17 mouse cellular contexts compared by ENCODE assay signal in genomic region chr3:147412274-147412673, GRCm38 (mm10).
"Had no signal": no experiment of that assay in that cellular context is flagged by ENCODE, and none has a peak within 500 bp of the region (broad histone marks: within the 10 kb centered on the region; RNA-seq: fewer than 3 reads in every experiment).

No protein-coding gene starts in this region.

- DNase-seq: retina, postnatal 1 day; right cerebral cortex, adult 18-20 months; right cerebral cortex, postnatal 14 days; right cerebral cortex, postnatal 25 days; right cerebral cortex, postnatal 4 days; spleen, adult 18-20 months; thymus, adult 18-20 months; thymus, adult 2 months; thymus, postnatal 14 days; thymus, postnatal 25 days; thymus, postnatal 36 days; thymus, postnatal 4 days had no signal

- H3K4me1 ChIP-seq: neural tube, embryonic 12.5 days; neural tube, embryonic 13.5 days; neural tube, embryonic 15.5 days; stomach, embryonic 15.5 days had no signal

- H3K9ac ChIP-seq: neural tube, embryonic 12.5 days; neural tube, embryonic 13.5 days; neural tube, embryonic 15.5 days; stomach, embryonic 15.5 days had no signal

- H3K27me3 ChIP-seq: neural tube, embryonic 12.5 days; neural tube, embryonic 13.5 days; neural tube, embryonic 15.5 days; stomach, embryonic 15.5 days had no signal

- H3K4me3 ChIP-seq: neural tube, embryonic 12.5 days; neural tube, embryonic 13.5 days; neural tube, embryonic 15.5 days; stomach, embryonic 15.5 days had no signal

- H3K4me2 ChIP-seq: neural tube, embryonic 12.5 days; neural tube, embryonic 13.5 days; neural tube, embryonic 15.5 days; stomach, embryonic 15.5 days had no signal

- H3K9me3 ChIP-seq: neural tube, embryonic 12.5 days; neural tube, embryonic 13.5 days; neural tube, embryonic 15.5 days; stomach, embryonic 15.5 days had no signal

- H3K27ac ChIP-seq: neural tube, embryonic 12.5 days; neural tube, embryonic 13.5 days; neural tube, embryonic 15.5 days; stomach, embryonic 15.5 days; stomach, postnatal 0 days had no signal

- H3K36me3 ChIP-seq: neural tube, embryonic 12.5 days; neural tube, embryonic 13.5 days; neural tube, embryonic 15.5 days; stomach, embryonic 15.5 days had no signal
